Mouse (Mus musculus): Measurements from ENCODE around the gene Sfxn5. TPM values are rescaled to one million over a fixed set of nuclear protein-coding genes. Genes with fewer than 3 reads are reported as not detected.

Gene Sfxn5
- polyA plus RNA-seq, 1 experiment, result 3.5 TPM

- no peak overlapping the region for H3K4me3 ChIP-seq (ENCODE audit: extremely low read depth, insufficient read depth, insufficient read length)
- 2% methylated on average over 52 of the region's 52 CpGs for WGBS
- H3K27me3 ChIP-seq (ENCODE audit: control insufficient read depth, insufficient read depth, low read length), result peaks cover 29% of the 10 kb centered on the region
- H3K27ac ChIP-seq (ENCODE audit: insufficient read depth, low read length), result no peak overlapping the region
- TF ChIP-seq POLR2A (IDR thresholded peaks at IDR 0.05; ENCODE audit: low read depth, low read length) (no peak), CTCF (IDR thresholded peaks at IDR 0.05; ENCODE audit: extremely low read depth, insufficient read depth, insufficient read length, insufficient replicate concordance) (no peak)
- DNase-seq (ENCODE audit: low read depth in 1 of 2, low spot score in 2 of 2), result no peak
- no peaks in the 10 kb centered on the region for H3K36me3 ChIP-seq (ENCODE audit: control insufficient read depth, insufficient read depth, low read length)
- H3K4me1 ChIP-seq (ENCODE audit: control insufficient read depth, insufficient read depth, insufficient read length), result no peaks in the 10 kb centered on the region; the same call in 1 of the 2 replicates
Observed at GRCm38 (mm10) chr6:85189911-85190591, 143.2 kb downstream of the Sfxn5 start.

DNA sequence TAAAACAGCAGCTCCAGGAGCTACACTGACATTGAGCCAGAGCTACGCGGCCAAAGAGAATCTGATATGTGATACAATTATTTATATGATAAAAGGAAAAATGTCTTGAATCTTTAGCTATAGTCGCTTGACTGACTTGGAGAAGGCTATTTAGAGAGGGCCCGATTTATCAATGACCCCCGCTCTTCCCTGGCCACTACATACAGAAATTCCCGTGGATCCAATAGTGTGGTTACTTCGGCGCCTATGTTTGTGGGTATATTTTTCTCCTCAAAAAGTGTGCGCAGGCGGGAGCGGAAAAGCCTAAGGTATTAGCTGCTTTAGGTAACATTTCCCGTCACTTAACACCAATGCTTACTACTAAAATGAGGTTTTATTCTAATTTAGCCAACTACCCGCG, 143.9 kb downstream of the Sfxn5 start:
- Histone ChIP-seq H3K36me3 (ENCODE audit: control insufficient read depth, insufficient read depth, low read length) (no peaks in the 10 kb centered on the region), H3K27me3 (ENCODE audit: control insufficient read depth, insufficient read depth, low read length) (peaks cover 29% of the 10 kb centered on the region)
- WGBS, result 20% methylated on average over 14 of the region's 14 CpGs

DNA sequence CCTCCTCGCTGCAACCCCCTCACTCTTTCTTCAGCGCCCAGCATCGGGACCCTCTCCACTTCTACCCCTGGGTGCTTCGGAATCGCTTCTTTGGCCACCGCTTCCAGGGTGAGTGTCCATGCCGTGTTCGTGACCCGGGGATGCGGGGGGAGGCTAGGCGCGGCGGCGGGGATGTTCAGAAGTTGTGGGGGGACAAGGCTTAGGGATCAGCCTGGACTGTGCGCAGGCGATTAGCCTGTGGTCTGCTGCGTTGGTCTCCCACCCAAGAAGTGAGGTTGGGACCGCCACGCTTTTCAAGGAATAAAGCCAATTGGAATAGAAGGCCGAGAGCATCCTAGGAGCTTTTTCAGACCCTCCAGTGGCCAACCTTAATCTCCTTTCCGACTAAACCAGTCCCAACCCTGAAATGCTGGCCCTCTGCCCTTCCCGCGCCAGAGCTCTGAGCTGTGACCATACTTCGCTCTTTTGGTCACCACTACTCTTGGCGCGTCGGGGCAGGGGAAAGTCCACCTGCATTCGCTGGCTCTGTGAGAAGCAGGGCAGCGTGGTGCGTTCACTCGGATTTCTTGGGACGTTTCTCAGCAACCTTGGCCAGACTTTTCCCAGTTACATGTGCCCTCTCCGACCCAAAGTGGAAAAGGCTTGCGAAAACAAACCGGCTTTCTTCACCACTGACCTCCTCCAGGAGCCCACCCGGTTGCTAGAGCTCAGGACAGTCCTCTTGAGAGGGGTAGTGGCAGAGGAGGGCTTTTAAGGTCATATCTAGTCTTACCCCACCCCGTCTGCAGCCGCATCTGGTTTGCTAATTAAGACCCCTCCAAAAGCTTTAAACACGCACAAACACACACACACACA, 144.7 kb downstream of the Sfxn5 start:
- H3K4me1 ChIP-seq (ENCODE audit: control insufficient read depth, insufficient read depth, insufficient read length), result no peaks in the 10 kb centered on the region; the same call in 1 of the 2 replicates
- H3K27me3 ChIP-seq (ENCODE audit: control insufficient read depth, insufficient read depth, low read length), result peaks cover 31% of the 10 kb centered on the region
- WGBS, result 5% methylated on average over 39 of the region's 39 CpGs
- no peaks in the 10 kb centered on the region for H3K36me3 ChIP-seq (ENCODE audit: control insufficient read depth, insufficient read depth, low read length)
- no peak overlapping the region for H3K4me3 ChIP-seq (ENCODE audit: extremely low read depth, insufficient read depth, insufficient read length)
- TF ChIP-seq CTCF (IDR thresholded peaks at IDR 0.05; ENCODE audit: extremely low read depth, insufficient read depth, insufficient read length, insufficient replicate concordance) (no peak), POLR2A (IDR thresholded peaks at IDR 0.05; ENCODE audit: low read depth, low read length) (no peak)
- no peak for DNase-seq (ENCODE audit: low read depth in 1 of 2, low spot score in 2 of 2)
- H3K27ac ChIP-seq (ENCODE audit: insufficient read depth, low read length), result no peak overlapping the region

More for the DNA sequence above, 143.9 kb downstream of the Sfxn5 start:
- Histone ChIP-seq H3K4me3 (ENCODE audit: extremely low read depth, insufficient read depth, insufficient read length) (no peak overlapping the region), H3K27ac (ENCODE audit: insufficient read depth, low read length) (no peak overlapping the region), H3K4me1 (ENCODE audit: control insufficient read depth, insufficient read depth, insufficient read length) (no peaks in the 10 kb centered on the region; the same call in 1 of the 2 replicates)
- TF ChIP-seq CTCF (IDR thresholded peaks at IDR 0.05; ENCODE audit: extremely low read depth, insufficient read depth, insufficient read length, insufficient replicate concordance) (no peak), POLR2A (IDR thresholded peaks at IDR 0.05; ENCODE audit: low read depth, low read length) (no peak)
- DNase-seq (ENCODE audit: low read depth in 1 of 2, low spot score in 2 of 2), result no peak

DNA sequence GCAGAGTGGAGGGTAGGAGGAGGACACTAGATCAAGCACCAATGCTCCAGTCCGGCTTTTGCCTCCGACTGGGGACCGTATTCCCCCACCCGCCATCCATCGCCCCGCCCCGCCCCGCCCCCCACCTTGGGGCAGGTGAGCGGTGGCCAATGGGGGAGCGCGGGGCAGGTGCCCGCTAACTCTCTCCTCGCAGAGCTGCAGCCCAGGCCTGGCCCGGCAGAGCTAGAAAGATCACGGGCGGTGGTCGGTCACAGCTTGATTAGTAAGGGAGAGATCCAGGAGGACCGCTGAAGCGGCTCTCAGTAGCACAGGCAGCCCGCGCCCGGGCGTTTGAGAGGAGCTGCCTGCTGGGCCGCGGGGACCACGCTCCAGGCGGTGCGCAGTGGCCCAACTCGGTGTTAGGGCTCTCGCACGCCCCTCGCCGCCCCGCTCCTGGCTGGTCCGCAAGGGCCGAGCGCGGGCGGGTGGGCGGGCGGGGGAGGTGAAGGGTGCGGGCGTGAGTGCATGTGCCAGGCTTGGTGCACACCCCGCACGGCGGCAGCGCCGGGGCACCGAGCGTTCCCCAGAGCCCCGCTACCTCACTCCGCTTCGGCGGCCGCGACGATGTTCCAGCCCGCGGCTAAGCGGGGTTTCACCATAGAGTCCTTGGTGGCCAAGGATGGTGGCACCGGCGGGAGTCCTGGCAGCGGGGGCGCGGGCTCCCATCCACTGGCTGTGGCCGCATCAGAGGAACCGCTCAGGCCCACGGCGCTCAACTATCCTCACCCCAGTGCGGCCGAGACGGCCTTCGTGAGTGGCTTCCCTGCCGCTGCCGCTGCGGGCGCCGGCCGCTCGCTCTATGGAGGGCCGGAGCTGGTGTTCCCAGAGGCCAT, 145.6 kb downstream of the Sfxn5 start, which contains the start of gene Emx1:
Gene Emx1 (plus strand): TSS at position 99 of the 872 bp plus-strand sequence.
- Histone ChIP-seq H3K27me3 (ENCODE audit: control insufficient read depth, insufficient read depth, low read length) (peaks cover 31% of the 10 kb centered on the region), H3K4me1 (ENCODE audit: control insufficient read depth, insufficient read depth, insufficient read length) (no peaks in the 10 kb centered on the region; the same call in 1 of the 2 replicates), H3K27ac (ENCODE audit: insufficient read depth, low read length) (no peak within 1 kb of the TSS), H3K36me3 (ENCODE audit: control insufficient read depth, insufficient read depth, low read length) (no peaks in the 10 kb centered on the region), H3K4me3 (ENCODE audit: extremely low read depth, insufficient read depth, insufficient read length) (no peak within 1 kb of the TSS)
- WGBS, result 2% methylated on average over 67 of the region's 81 CpGs
- TF ChIP-seq CTCF (IDR thresholded peaks at IDR 0.05; ENCODE audit: extremely low read depth, insufficient read depth, insufficient read length, insufficient replicate concordance) (no peak), POLR2A (IDR thresholded peaks at IDR 0.05; ENCODE audit: low read depth, low read length) (no peak)
- DNase-seq (ENCODE audit: low read depth in 1 of 2, low spot score in 2 of 2), result no peak

- Histone ChIP-seq H3K27ac (ENCODE audit: insufficient read depth, low read length) (no peak overlapping the region), H3K4me1 (ENCODE audit: control insufficient read depth, insufficient read depth, insufficient read length) (no peaks in the 10 kb centered on the region; the same call in 1 of the 2 replicates), H3K4me3 (ENCODE audit: extremely low read depth, insufficient read depth, insufficient read length) (no peak overlapping the region), H3K36me3 (ENCODE audit: control insufficient read depth, insufficient read depth, low read length) (no peaks in the 10 kb centered on the region), H3K27me3 (ENCODE audit: control insufficient read depth, insufficient read depth, low read length) (peaks cover 26% of the 10 kb centered on the region)
- WGBS, result 6% methylated on average over 15 of the region's 15 CpGs
- no peak for DNase-seq (ENCODE audit: low read depth in 1 of 2, low spot score in 2 of 2)
- TF ChIP-seq CTCF (IDR thresholded peaks at IDR 0.05; ENCODE audit: extremely low read depth, insufficient read depth, insufficient read length, insufficient replicate concordance) (no peak), POLR2A (IDR thresholded peaks at IDR 0.05; ENCODE audit: low read depth, low read length) (no peak)
Observed at GRCm38 (mm10) chr6:85186744-85187059, 146.5 kb downstream of the Sfxn5 start.

DNA sequence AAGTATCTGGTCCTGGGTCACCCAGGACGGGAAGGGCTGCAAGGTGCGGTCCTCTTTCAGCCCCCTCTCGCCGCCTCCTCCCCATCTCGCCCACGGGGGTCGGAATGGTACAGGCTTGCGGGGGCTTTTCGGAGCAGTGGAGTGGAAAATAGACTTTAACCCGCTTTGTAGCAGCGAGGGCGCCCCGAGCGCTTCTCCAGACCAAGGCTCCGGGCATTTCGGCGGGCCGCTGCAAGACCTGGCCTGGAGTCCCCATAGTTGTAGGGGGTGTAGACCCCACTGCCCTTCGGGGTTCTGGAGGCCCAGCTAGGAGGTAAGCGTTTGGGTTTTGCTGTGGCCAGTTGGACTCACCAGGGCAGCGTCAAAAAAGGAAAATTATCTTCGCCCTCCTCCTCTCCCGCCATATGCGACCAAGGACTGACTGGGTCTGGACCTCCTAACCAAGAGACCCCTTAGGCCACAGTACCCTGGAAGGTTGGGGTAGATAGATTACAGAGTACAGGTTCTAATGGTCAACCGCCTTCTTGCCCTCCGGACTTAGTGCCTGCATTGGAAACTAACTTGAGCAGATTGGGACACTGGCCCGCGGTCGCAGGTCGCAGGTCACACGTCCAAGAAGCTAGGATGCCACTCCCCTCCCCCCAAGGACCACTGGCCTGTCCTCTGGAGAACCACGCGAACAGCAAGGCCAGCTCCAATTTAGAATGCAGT, 147.0 kb downstream of the Sfxn5 start:
- Histone ChIP-seq H3K27ac (ENCODE audit: insufficient read depth, low read length) (no peak overlapping the region), H3K27me3 (ENCODE audit: control insufficient read depth, insufficient read depth, low read length) (peaks cover 26% of the 10 kb centered on the region), H3K4me1 (ENCODE audit: control insufficient read depth, insufficient read depth, insufficient read length) (no peaks in the 10 kb centered on the region; the same call in 1 of the 2 replicates), H3K4me3 (ENCODE audit: extremely low read depth, insufficient read depth, insufficient read length) (no peak overlapping the region), H3K36me3 (ENCODE audit: control insufficient read depth, insufficient read depth, low read length) (no peaks in the 10 kb centered on the region)
- DNase-seq (ENCODE audit: low read depth in 1 of 2, low spot score in 2 of 2), result no peak
- TF ChIP-seq POLR2A (IDR thresholded peaks at IDR 0.05; ENCODE audit: low read depth, low read length), result no peak
- TF ChIP-seq CTCF (IDR thresholded peaks at IDR 0.05; ENCODE audit: extremely low read depth, insufficient read depth, insufficient read length, insufficient replicate concordance), result no peak
- 10% methylated on average over 33 of the region's 33 CpGs for WGBS

Data from spleen, adult 2 months (tissue).